Mouse (Mus musculus): ENCODE data around the gene Sike1.

Gene Sike1

GRCm38 (mm10) chr3:102995605-102996321, at the start of gene Sike1:
Gene Sike1, plus strand, starts transcription at chr3:102995708.
- peak; percentile 75 for DNase-seq (ENCODE audit: low read depth, low spot score)

GRCm38 (mm10) chr3:102946312-102946711, 49.2 kb upstream of the Sike1 start:
- DNase-seq (ENCODE audit: low read depth, low spot score): no peak

- no peak for DNase-seq (ENCODE audit: low read depth, low spot score)
Observed at GRCm38 (mm10) chr3:102946861-102947260, 48.6 kb upstream of the Sike1 start.

GRCm38 (mm10) chr3:102954476-102954875, 41.0 kb upstream of the Sike1 start:
- DNase-seq (ENCODE audit: low read depth, low spot score): no peak

- DNase-seq (ENCODE audit: low read depth, low spot score): no peak
Observed at GRCm38 (mm10) chr3:102955143-102955542, 40.4 kb upstream of the Sike1 start.

GRCm38 (mm10) chr3:102955596-102955995, 39.9 kb upstream of the Sike1 start:
- DNase-seq (ENCODE audit: low read depth, low spot score): no peak

GRCm38 (mm10) chr3:102964033-102964432, 31.5 kb upstream of the Sike1 start, which contains the start of gene Nr1h5:
Gene Nr1h5, minus strand, starts transcription at chr3:102964133.
- no peak for DNase-seq (ENCODE audit: low read depth, low spot score)

- no peak for DNase-seq (ENCODE audit: low read depth, low spot score)
Observed at GRCm38 (mm10) chr3:102970067-102970466, 25.4 kb upstream of the Sike1 start.

- no peak for DNase-seq (ENCODE audit: low read depth, low spot score)
Observed at GRCm38 (mm10) chr3:102970508-102970907, 25.0 kb upstream of the Sike1 start.

GRCm38 (mm10) chr3:102976906-102977305, 18.6 kb upstream of the Sike1 start:
- DNase-seq (ENCODE audit: low read depth, low spot score): no peak

GRCm38 (mm10) chr3:102979550-102980348, 15.8 kb upstream of the Sike1 start:
- no peak for DNase-seq (ENCODE audit: low read depth, low spot score)

- no peak for DNase-seq (ENCODE audit: low read depth, low spot score)
Observed at GRCm38 (mm10) chr3:102980349-102980736, 15.2 kb upstream of the Sike1 start.

- no peak for DNase-seq (ENCODE audit: low read depth, low spot score)
Observed at GRCm38 (mm10) chr3:102991041-102991440, 4.5 kb upstream of the Sike1 start.

- no peak for DNase-seq (ENCODE audit: low read depth, low spot score)
Observed at GRCm38 (mm10) chr3:102992936-102993335, 2.6 kb upstream of the Sike1 start.

GRCm38 (mm10) chr3:102995233-102995604, 289 bp upstream of the Sike1 start:
- DNase-seq (ENCODE audit: low read depth, low spot score): no peak

GRCm38 (mm10) chr3:102997036-102997435, 1.5 kb downstream of the Sike1 start:
- DNase-seq (ENCODE audit: low read depth, low spot score): no peak

- no peak for DNase-seq (ENCODE audit: low read depth, low spot score)
Observed at GRCm38 (mm10) chr3:102997591-102997990, 2.1 kb downstream of the Sike1 start.

GRCm38 (mm10) chr3:103001595-103001994, 6.1 kb downstream of the Sike1 start:
- no peak for DNase-seq (ENCODE audit: low read depth, low spot score)

- DNase-seq (ENCODE audit: low read depth, low spot score): no peak
Observed at GRCm38 (mm10) chr3:103017350-103017749, 21.8 kb downstream of the Sike1 start.

- DNase-seq (ENCODE audit: low read depth, low spot score): no peak
Observed at GRCm38 (mm10) chr3:103019462-103019861, 24.0 kb downstream of the Sike1 start.

GRCm38 (mm10) chr3:103020249-103020942, 24.9 kb downstream of the Sike1 start, which contains the start of gene Csde1:
Gene Csde1, plus strand, starts transcription at chr3:103020426.
- DNase-seq (ENCODE audit: low read depth, low spot score): peak; percentile 95

GRCm38 (mm10) chr3:103020943-103021638, 25.6 kb downstream of the Sike1 start:
- peak; percentile 74 for DNase-seq (ENCODE audit: low read depth, low spot score)
